23 mouse cellular contexts compared by ENCODE assay signal in genomic region chr10:128184296-128184695, GRCm38 (mm10). TPM values are rescaled to one million over a fixed set of nuclear protein-coding genes. Genes with fewer than 3 reads are reported as not detected.
DNase-seq lines count a peak whose midpoint lies in the region.
"Had no signal": no experiment of that assay in that cellular context is flagged by ENCODE, and none has a peak within 500 bp of the region (broad histone marks: within the 10 kb centered on the region; RNA-seq: fewer than 3 reads in every experiment).

No protein-coding gene starts in this region.

- intact Hi-C loops in heart, postnatal 14 days (cut with DNase I) = no loop called here

- peak; percentile 85 for DNase-seq in heart, adult 11 months
- DNase-seq in heart, postnatal 14 days = no peak
- DNase-seq in 3T3-L1 (ENCODE audit: low read depth, low spot score) (peak; percentile 79), NIH3T3 (ENCODE audit: low read depth) (peak; percentile 61)
- peak; percentile 45 for DNase-seq in fibroblast of lung, adult 2 months (ENCODE audit: low read depth)
- no peak for DNase-seq in frontal cortex, postnatal 36 days (ENCODE audit: low spot score in 2 of 2)
- no peak for DNase-seq in kidney, postnatal 10 days
- DNase-seq: adrenal gland, postnatal 25 days; B cell, adult 2 months; cerebellum, adult 11-12 months; cerebellum, adult 9-11 months; embryo, embryonic 11 days; forebrain, postnatal 0 days; heart, postnatal 36 days; kidney, adult 8-10 months; layer of hippocampus, adult 9-11 months; lung, postnatal 4 days had no signal

RNA-seq across cellular contexts. Expression of gene Rbms2, which starts 4.2 kb away (rescaled TPM):
- 10 to 100 TPM; 79.3 to 82.2 TPM for total RNA-seq in heart, postnatal 14 days (2021)

RNA-seq across cellular contexts. Expression of gene Gls2, which starts 10.0 kb away (rescaled TPM):
- total RNA-seq in heart, postnatal 14 days (2021) = under 1 TPM; 0.60 to 0.90 TPM
- total RNA-seq: monocyte, adult 5-6 weeks had no signal

RNA-seq across cellular contexts. Expression of gene Spryd4, which starts 27.3 kb away (rescaled TPM):
- 10 to 100 TPM; 40.5 to 43.3 TPM for total RNA-seq in heart, postnatal 14 days (2021)

RNA-seq across cellular contexts. Expression of gene Mip, which starts 41.3 kb away (rescaled TPM):
- not detected for total RNA-seq in heart, postnatal 14 days (2021)
- total RNA-seq: adrenal gland, postnatal 25 days; gastrocnemius, postnatal 4 days; heart, adult 8-10 months; heart, postnatal 36 days; left cerebral cortex, postnatal 25 days; liver, adult 2 months; MEL; monocyte, adult 5-6 weeks had no signal

RNA-seq across cellular contexts. Expression of gene Timeless, which starts 47.6 kb away (rescaled TPM):
- 10 to 100 TPM in 1 of 2 experiments, 1 to 10 TPM in 1; 6.6 to 11.1 TPM for total RNA-seq in heart, postnatal 14 days (2021)

Comparison
In these comparisons a context has a peak if more than half of its experiments do, and no peak if none do; other contexts are left out.
1. DNase-seq: peak in heart, adult 11 months (single experiment), 3T3-L1 (single experiment), NIH3T3 (single experiment) and fibroblast of lung, adult 2 months (single experiment); none in heart, postnatal 14 days (0 of 2), frontal cortex, postnatal 36 days (0 of 2) and kidney, postnatal 10 days (single experiment).